Mouse (Mus musculus): Measurements from ENCODE around the gene Etv6. TPM values are rescaled to one million over a fixed set of nuclear protein-coding genes. Genes with fewer than 3 reads are reported as not detected.

Gene Etv6
- polyA plus RNA-seq, 1 experiment from 2014 or later: 16.0 TPM

GRCm38 (mm10) chr6:134171906-134172728, 136.6 kb downstream of the Etv6 start:
- no peaks in the 10 kb centered on the region for H3K9me3 ChIP-seq (replicated peaks; ENCODE audit: control insufficient read depth, low read length)
- 71% methylated on average over 17 of the region's 17 CpGs for WGBS (ENCODE audit: insufficient replicate concordance)
- H3K27ac ChIP-seq (ENCODE audit: low read depth, low read length): peak overlapping the region; percentile 13; the same call in 1 of the 2 replicates
- ATAC-seq (replicated peaks; ENCODE audit: insufficient number of reproducible peaks, low FRiP score, low TSS enrichment): no peak
- H3K36me3 ChIP-seq (ENCODE audit: control insufficient read depth, insufficient read depth, low read length): no peaks in the 10 kb centered on the region
- no peak overlapping the region for H3K4me2 ChIP-seq
- H3K4me3 ChIP-seq (ENCODE audit: low read depth, low read length): no peak overlapping the region
- peaks cover 37% of the 10 kb centered on the region for H3K4me1 ChIP-seq (ENCODE audit: control insufficient read depth, insufficient read depth, low read length)
- H3K27me3 ChIP-seq (ENCODE audit: control insufficient read depth, insufficient read depth, low read length): no peaks in the 10 kb centered on the region
- no peak overlapping the region for H3K9ac ChIP-seq (ENCODE audit: low read depth, low read length)

DNA sequence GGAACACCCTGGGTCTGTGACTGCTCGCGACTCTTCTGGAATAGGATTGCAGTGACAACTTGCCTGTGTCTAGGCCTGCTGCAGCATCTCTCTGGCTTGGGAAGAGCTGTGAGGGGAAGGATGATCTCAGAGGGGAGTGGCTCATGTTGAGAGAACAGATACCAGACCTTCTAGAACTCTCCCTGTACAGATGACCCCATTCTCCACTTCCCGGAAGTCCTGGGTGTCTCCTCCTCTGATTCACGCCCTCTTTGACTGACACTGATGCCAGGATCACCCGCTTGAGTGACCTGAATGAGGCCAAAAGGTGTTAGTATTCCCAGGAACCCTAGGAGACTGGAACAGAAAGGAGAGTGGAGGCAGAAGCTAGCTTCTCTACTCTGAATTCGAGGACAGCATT, 137.9 kb downstream of the Etv6 start:
- no peaks in the 10 kb centered on the region for H3K36me3 ChIP-seq (ENCODE audit: control insufficient read depth, insufficient read depth, low read length)
- H3K9me3 ChIP-seq (replicated peaks; ENCODE audit: control insufficient read depth, low read length): no peaks in the 10 kb centered on the region
- H3K27ac ChIP-seq (ENCODE audit: low read depth, low read length): no peak overlapping the region
- H3K4me3 ChIP-seq (ENCODE audit: low read depth, low read length): no peak overlapping the region
- H3K4me2 ChIP-seq: no peak overlapping the region
- H3K27me3 ChIP-seq (ENCODE audit: control insufficient read depth, insufficient read depth, low read length): no peaks in the 10 kb centered on the region
- H3K9ac ChIP-seq (ENCODE audit: low read depth, low read length): no peak overlapping the region
- peaks cover 32% of the 10 kb centered on the region for H3K4me1 ChIP-seq (ENCODE audit: control insufficient read depth, insufficient read depth, low read length)
- WGBS (ENCODE audit: insufficient replicate concordance): 53% methylated on average over 6 of the region's 6 CpGs
- no peak for ATAC-seq (replicated peaks; ENCODE audit: insufficient number of reproducible peaks, low FRiP score, low TSS enrichment)

DNA sequence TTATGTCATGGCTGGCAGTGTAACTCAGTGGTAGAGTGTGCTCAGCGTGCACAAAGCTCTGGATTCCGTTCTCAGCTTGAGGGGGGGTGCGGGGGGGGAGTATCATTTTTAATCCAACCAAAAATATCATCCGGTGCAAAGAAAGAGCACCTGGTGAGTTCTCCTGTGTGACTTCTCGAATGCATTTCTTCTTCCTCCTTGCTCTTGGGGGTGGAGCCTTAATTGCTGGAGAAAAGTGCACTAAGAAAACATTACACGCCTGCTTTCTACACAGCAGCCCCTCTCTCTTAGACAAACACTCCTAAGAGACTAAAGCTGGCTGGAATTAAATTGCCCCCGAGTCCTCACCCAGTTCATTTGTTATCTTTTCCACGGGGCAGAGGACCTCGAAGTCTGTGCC, 139.6 kb downstream of the Etv6 start:
- H3K4me3 ChIP-seq (ENCODE audit: low read depth, low read length): no peak overlapping the region
- 40% methylated on average over 9 of the region's 9 CpGs for WGBS (ENCODE audit: insufficient replicate concordance)
- no peaks in the 10 kb centered on the region for H3K9me3 ChIP-seq (replicated peaks; ENCODE audit: control insufficient read depth, low read length)
- H3K27ac ChIP-seq (ENCODE audit: low read depth, low read length): no peak overlapping the region
- no peak for ATAC-seq (replicated peaks; ENCODE audit: insufficient number of reproducible peaks, low FRiP score, low TSS enrichment)
- H3K27me3 ChIP-seq (ENCODE audit: control insufficient read depth, insufficient read depth, low read length): no peaks in the 10 kb centered on the region
- H3K9ac ChIP-seq (ENCODE audit: low read depth, low read length): no peak overlapping the region
- H3K36me3 ChIP-seq (ENCODE audit: control insufficient read depth, insufficient read depth, low read length): no peaks in the 10 kb centered on the region
- H3K4me2 ChIP-seq: no peak overlapping the region
- peaks cover 25% of the 10 kb centered on the region for H3K4me1 ChIP-seq (ENCODE audit: control insufficient read depth, insufficient read depth, low read length)

- no peak for ATAC-seq (replicated peaks; ENCODE audit: insufficient number of reproducible peaks, low FRiP score, low TSS enrichment)
- H3K4me1 ChIP-seq (ENCODE audit: control insufficient read depth, insufficient read depth, low read length): peaks cover 32% of the 10 kb centered on the region
- WGBS (ENCODE audit: insufficient replicate concordance): 80% methylated on average over 5 of the region's 5 CpGs
Measured at GRCm38 (mm10) chr6:134177196-134177595, 141.7 kb downstream of the Etv6 start.

DNA sequence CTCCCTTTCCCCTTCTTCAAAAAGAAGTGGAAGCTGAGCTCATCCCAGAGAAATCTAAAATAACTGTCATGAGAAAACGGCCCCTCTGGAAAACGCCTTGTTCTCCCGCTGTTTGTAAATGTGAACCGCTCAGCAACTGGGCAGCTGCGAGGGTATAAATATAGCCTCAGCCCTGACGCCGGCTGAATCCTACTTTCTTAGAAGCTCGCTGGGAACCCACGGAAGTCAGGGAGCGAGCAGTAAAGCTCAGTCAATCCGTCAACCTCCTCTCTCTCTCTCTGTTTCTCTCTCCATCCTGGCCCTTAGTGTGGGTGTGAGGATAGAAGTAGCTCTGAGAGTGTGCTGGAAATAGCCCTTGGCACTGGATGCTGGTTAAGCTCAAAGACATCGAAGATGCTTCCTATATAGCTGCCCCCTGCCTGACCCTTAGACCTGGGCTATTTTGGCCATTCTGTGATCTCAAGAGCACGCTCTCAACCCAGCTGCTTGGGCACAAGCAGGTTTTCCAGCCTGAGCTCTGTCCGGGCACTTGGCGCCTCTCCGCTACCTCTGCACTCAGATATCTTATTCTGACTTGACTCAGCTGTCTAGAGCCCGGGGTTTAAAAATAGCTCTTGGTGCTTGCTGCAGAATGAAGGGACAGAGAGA, 146.9 kb downstream of the Etv6 start:
- peak overlapping the region; percentile 12; the same call in 1 of the 2 replicates for H3K4me3 ChIP-seq (ENCODE audit: low read depth, low read length)
- no peaks in the 10 kb centered on the region for H3K27me3 ChIP-seq (ENCODE audit: control insufficient read depth, insufficient read depth, low read length)
- peaks cover 66% of the 10 kb centered on the region for H3K4me1 ChIP-seq (ENCODE audit: control insufficient read depth, insufficient read depth, low read length)
- no peaks in the 10 kb centered on the region for H3K36me3 ChIP-seq (ENCODE audit: control insufficient read depth, insufficient read depth, low read length)
- H3K4me2 ChIP-seq: peak overlapping the region; percentile 55
- peak overlapping the region; percentile 94 for H3K27ac ChIP-seq (ENCODE audit: low read depth, low read length)
- peak overlapping the region; percentile 36 for H3K9ac ChIP-seq (ENCODE audit: low read depth, low read length)
- H3K9me3 ChIP-seq (replicated peaks; ENCODE audit: control insufficient read depth, low read length): no peaks in the 10 kb centered on the region
- 38% methylated on average over 17 of the region's 17 CpGs for WGBS (ENCODE audit: insufficient replicate concordance)
- peak; percentile 78 for ATAC-seq (replicated peaks; ENCODE audit: insufficient number of reproducible peaks, low FRiP score, low TSS enrichment)

More at GRCm38 (mm10) chr6:134177196-134177595, 141.7 kb downstream of the Etv6 start:
- Histone ChIP-seq H3K27me3 (ENCODE audit: control insufficient read depth, insufficient read depth, low read length) (no peaks in the 10 kb centered on the region), H3K4me3 (ENCODE audit: low read depth, low read length) (no peak overlapping the region), H3K36me3 (ENCODE audit: control insufficient read depth, insufficient read depth, low read length) (no peaks in the 10 kb centered on the region), H3K27ac (ENCODE audit: low read depth, low read length) (no peak overlapping the region), H3K4me2 (no peak overlapping the region), H3K9ac (ENCODE audit: low read depth, low read length) (no peak overlapping the region), H3K9me3 (replicated peaks; ENCODE audit: control insufficient read depth, low read length) (no peaks in the 10 kb centered on the region)

DNA sequence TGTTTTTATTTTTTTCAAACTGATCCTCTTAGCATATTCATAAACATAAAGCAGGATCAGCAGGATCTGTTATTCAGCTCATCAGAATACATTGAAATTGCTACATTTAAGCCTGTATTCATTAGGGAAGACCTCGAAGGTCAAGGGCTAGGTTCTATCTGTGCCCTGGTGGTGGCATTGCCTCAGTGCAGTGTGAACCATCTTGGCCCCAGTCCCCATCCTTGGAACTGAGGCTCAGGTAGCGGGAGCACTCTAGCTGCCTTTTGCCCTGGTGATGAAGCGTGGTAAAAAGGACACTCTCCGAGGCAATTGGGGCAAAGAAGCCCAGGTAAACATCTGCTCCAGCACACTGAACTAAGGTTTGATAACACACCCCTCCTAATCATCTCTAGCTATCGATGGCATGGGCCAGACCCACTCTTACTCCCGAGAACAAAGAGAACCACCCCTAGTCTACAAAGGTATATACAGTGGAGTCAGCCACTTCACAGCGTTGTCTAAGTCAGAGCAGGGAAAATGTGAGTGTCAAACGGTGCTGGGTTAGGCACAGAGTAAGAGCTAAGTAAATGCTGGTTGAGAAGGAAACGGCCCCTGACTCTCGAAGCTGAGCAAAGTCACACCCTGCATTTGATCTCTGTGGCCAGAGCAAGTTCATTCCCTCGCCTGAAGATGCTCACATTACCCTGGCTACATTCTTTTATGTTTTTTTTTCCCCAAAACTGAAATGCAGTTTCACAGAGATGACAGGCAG, 148.3 kb downstream of the Etv6 start:
- no peak overlapping the region for H3K9ac ChIP-seq (ENCODE audit: low read depth, low read length)
- ATAC-seq (replicated peaks; ENCODE audit: insufficient number of reproducible peaks, low FRiP score, low TSS enrichment): no peak
- WGBS (ENCODE audit: insufficient replicate concordance): 68% methylated on average over 11 of the region's 11 CpGs
- H3K4me3 ChIP-seq (ENCODE audit: low read depth, low read length): no peak overlapping the region
- peaks cover 78% of the 10 kb centered on the region for H3K4me1 ChIP-seq (ENCODE audit: control insufficient read depth, insufficient read depth, low read length)
- H3K27me3 ChIP-seq (ENCODE audit: control insufficient read depth, insufficient read depth, low read length): no peaks in the 10 kb centered on the region
- no peak overlapping the region for H3K4me2 ChIP-seq
- peak overlapping the region; percentile 50; the same call in 1 of the 2 replicates for H3K27ac ChIP-seq (ENCODE audit: low read depth, low read length)
- H3K36me3 ChIP-seq (ENCODE audit: control insufficient read depth, insufficient read depth, low read length): no peaks in the 10 kb centered on the region
- H3K9me3 ChIP-seq (replicated peaks; ENCODE audit: control insufficient read depth, low read length): no peaks in the 10 kb centered on the region

- H3K9me3 ChIP-seq (replicated peaks; ENCODE audit: control insufficient read depth, low read length): no peaks in the 10 kb centered on the region
- peaks cover 87% of the 10 kb centered on the region for H3K4me1 ChIP-seq (ENCODE audit: control insufficient read depth, insufficient read depth, low read length)
- 46% methylated on average over 6 of the region's 6 CpGs for WGBS (ENCODE audit: insufficient replicate concordance)
- H3K36me3 ChIP-seq (ENCODE audit: control insufficient read depth, insufficient read depth, low read length): no peaks in the 10 kb centered on the region
- H3K9ac ChIP-seq (ENCODE audit: low read depth, low read length): no peak overlapping the region
- no peaks in the 10 kb centered on the region for H3K27me3 ChIP-seq (ENCODE audit: control insufficient read depth, insufficient read depth, low read length)
- H3K4me2 ChIP-seq: no peak overlapping the region
- no peak overlapping the region for H3K4me3 ChIP-seq (ENCODE audit: low read depth, low read length)
- no peak for ATAC-seq (replicated peaks; ENCODE audit: insufficient number of reproducible peaks, low FRiP score, low TSS enrichment)
- peak overlapping the region; percentile 13; the same call in 1 of the 2 replicates for H3K27ac ChIP-seq (ENCODE audit: low read depth, low read length)
Measured at GRCm38 (mm10) chr6:134186286-134186903, 150.9 kb downstream of the Etv6 start.

GRCm38 (mm10) chr6:134188719-134189118, 153.2 kb downstream of the Etv6 start:
- WGBS (ENCODE audit: insufficient replicate concordance): 33% methylated on average over 3 of the region's 3 CpGs
- H3K4me2 ChIP-seq: no peak overlapping the region
- no peak overlapping the region for H3K4me3 ChIP-seq (ENCODE audit: low read depth, low read length)
- no peaks in the 10 kb centered on the region for H3K9me3 ChIP-seq (replicated peaks; ENCODE audit: control insufficient read depth, low read length)
- no peaks in the 10 kb centered on the region for H3K27me3 ChIP-seq (ENCODE audit: control insufficient read depth, insufficient read depth, low read length)
- H3K4me1 ChIP-seq (ENCODE audit: control insufficient read depth, insufficient read depth, low read length): peaks cover 75% of the 10 kb centered on the region
- no peak overlapping the region for H3K9ac ChIP-seq (ENCODE audit: low read depth, low read length)
- no peak for ATAC-seq (replicated peaks; ENCODE audit: insufficient number of reproducible peaks, low FRiP score, low TSS enrichment)
- H3K27ac ChIP-seq (ENCODE audit: low read depth, low read length): peak overlapping the region; percentile 62
- H3K36me3 ChIP-seq (ENCODE audit: control insufficient read depth, insufficient read depth, low read length): no peaks in the 10 kb centered on the region

Data from heart, embryonic 11.5 days (tissue).